Mouse (Mus musculus) T-helper 17 cell (primary cell): Measurements from ENCODE around the gene Tm2d1.
"Not testable (repeated sequence)": the region's sequence is repeated elsewhere in the genome, so short reads cannot be mapped to it uniquely, and the experiment has no call there.

Experiments used
- in situ Hi-C, 2 experiments: fragments of 300-600 bp; cut with MboI, MseI; formaldehyde crosslinking; loops; 1 replicate in 1 of 2; 2 replicates in 1 of 2; pipeline ENCODE4 v1.15.1; 2025; ENCODE audit warnings: high pct_unique_total_duplicates in 2 of 2

The Tm2d1 gene

GRCm38 (mm10) chr4:98382716-98383424 is at the start of gene Tm2d1:
Gene Tm2d1, minus strand, starts transcription at chr4:98383306.
- in situ Hi-C loops = loop anchor here in 1 of 2 experiments (25.0 kb wide), 1 partner anchor 1554 kb away; the partner anchor contains the start of genes Itgb3bp and Pgm1

- in situ Hi-C loops = no loop called here
Observed at GRCm38 (mm10) chr4:98428371-98428770, 45.3 kb upstream of the Tm2d1 start.

DNA sequence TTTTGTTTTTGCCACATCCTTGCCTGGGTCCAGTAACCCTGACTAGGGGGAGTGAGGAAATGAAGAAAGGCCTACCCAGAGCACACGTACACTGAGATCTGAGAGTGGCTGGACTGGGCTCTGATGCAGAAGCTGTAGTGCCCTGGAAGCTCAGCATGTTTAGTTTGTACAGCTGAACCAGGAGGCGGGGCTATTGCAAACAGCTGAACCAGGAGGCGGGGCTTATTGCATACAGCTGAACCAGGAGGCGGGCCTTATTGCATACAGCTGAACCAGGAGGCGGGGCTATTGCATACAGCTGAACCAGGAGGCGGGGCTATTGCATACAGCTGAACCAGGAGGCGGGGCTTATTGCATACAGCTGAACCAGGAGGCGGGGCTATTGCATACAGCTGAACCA is 32.0 kb upstream of the Tm2d1 start:
- in situ Hi-C loops = not testable (repeated sequence)

DNA sequence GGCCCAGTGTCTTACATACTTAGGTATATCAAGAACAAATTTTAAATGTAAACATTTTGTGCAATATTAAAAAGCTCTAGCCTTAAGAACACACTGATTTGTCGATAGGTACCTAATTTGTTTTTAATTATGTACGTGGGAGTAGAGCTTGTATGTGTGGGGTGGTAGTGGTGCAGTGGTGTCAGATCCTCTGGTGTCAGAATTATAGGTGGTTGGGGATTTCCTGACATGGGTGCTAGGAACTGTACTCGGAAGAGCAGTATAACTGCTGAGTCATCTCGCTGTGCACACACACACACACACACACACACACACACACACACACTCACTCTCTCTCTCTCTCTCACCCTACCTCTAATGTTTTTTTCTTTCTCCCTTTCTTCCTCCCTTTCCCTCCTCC is 25.3 kb upstream of the Tm2d1 start:
- in situ Hi-C loops = no loop called here

- in situ Hi-C loops = no loop called here
Observed at GRCm38 (mm10) chr4:98404412-98404811, 21.3 kb upstream of the Tm2d1 start.

GRCm38 (mm10) chr4:98403492-98403891 is 20.4 kb upstream of the Tm2d1 start:
- in situ Hi-C loops = no loop called here

GRCm38 (mm10) chr4:98401584-98401962 is 18.5 kb upstream of the Tm2d1 start:
- in situ Hi-C loops = no loop called here

DNA sequence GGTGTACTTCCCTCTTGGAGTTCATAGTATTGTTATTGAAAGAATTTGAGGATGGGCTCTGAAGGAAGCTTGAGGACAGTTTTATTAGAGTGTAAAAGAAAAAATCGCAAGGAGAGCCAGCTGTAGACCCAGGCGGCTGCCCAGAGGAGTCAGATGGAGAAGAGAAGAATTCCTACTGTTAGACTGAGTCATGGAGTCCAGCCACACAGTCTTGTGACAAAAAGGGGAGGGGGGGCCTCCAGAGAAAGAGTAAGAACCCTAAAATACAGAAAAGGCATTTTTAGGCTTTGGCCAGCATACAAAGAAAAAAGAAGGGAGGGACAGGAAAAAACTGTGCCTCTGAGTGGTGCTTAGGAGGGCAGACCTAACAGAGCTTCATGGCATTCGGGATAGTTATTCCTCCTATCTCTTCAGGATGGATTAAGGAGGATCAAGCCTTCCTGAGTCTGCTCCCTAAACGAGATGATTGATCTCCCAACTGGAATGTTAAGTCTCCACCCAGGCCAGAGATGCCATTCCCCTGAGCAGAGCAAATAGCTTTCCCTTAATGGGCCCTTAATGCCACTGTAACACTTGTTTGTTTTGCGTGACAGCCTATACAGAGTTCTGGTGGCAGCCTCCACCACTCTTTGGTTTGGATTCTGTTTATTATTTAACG is 17.9 kb upstream of the Tm2d1 start:
- in situ Hi-C loops = no loop called here

GRCm38 (mm10) chr4:98395690-98396437 is 12.8 kb upstream of the Tm2d1 start, which contains the start of gene Patj:
Gene Patj, plus strand, starts transcription at chr4:98395785.
- in situ Hi-C loops = loop anchor here (5.0 to 25.0 kb wide), 2 partner anchors 36 to 1541 kb away; partner anchors contain the start of genes Itgb3bp (in 1 of the 2) and Pgm1 (in 1 of the 2)

- in situ Hi-C loops = loop anchor here (5.0 to 25.0 kb wide), 2 partner anchors 37 to 1542 kb away; partner anchors contain the start of genes Itgb3bp (in 1 of the 2) and Pgm1 (in 1 of the 2)
Observed at GRCm38 (mm10) chr4:98395346-98395689, 12.2 kb upstream of the Tm2d1 start.

DNA sequence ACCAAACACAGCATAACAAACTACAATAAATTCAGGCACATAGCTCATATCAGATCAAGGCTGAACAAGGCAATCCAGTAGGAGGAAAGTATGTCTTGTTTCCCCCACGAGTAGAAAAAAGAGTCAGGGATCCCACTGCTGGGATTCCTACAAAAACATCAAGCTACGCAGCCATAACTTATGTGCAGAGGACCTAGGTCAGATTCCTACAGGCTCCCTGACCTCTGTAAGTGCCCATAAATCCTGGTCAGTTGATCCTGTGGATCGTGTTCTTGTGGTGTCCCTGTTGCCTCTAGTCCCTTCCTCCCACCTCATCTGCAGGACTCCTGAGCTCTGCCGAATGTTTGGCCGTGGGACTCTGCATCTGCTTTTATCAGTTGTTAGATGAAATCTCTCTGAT is 1.9 kb upstream of the Tm2d1 start:
- in situ Hi-C loops = loop anchor here in 1 of 2 experiments (25.0 kb wide), 1 partner anchor 1552 kb away; the partner anchor contains the start of genes Itgb3bp and Pgm1

- in situ Hi-C loops = loop anchor here in 1 of 2 experiments (25.0 kb wide), 1 partner anchor 1560 kb away; the partner anchor contains the start of genes Itgb3bp and Pgm1
Observed at GRCm38 (mm10) chr4:98376943-98377342, 6.2 kb downstream of the Tm2d1 start.

DNA sequence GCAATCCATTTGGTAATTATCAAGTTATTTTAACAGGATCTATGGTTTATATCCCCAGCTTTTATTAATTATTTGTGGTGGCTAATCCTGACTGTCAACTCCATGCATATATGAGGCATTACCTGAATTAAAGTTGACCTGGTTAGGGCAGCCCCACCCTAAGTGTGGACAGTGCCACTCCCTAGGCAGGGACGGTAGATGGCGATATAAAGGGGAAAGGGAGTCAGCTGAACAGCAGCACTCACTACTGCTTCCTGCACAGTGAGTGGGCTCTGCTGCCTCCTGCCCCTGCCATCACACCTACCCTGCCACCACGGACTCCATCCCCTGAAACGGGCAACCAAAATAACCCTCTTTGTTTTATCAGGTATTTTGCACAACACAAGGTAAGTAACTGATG is 7.7 kb downstream of the Tm2d1 start:
- in situ Hi-C loops = loop anchor here in 1 of 2 experiments (25.0 kb wide), 1 partner anchor 1562 kb away; the partner anchor contains the start of genes Itgb3bp and Pgm1

GRCm38 (mm10) chr4:98358034-98358809 is 24.9 kb downstream of the Tm2d1 start:
- in situ Hi-C loops = loop anchor here in 1 of 2 experiments (25.0 kb wide), 1 partner anchor 329 kb away; no protein-coding TSS in a partner anchor

DNA sequence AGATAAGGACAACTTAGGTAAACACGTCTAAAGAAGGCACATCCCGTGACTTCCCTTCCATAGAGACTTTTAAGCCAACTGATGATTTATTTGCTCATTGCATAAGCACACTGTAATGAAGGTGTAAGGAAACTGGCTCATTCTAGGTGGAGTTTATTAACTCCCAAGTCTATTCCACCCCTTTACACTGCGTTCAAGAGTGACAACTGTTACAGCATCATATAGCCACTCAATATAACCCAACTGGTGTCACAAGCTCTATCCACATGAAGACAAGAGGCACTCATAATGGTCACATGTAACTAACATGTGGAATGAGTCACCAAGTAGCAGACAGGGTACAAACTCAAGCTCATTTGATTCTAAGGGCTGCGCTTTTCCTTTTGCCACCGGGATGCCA is 34.5 kb downstream of the Tm2d1 start:
- in situ Hi-C loops = loop anchor here in 1 of 2 experiments (25.0 kb wide), 1 partner anchor 364 kb away; no protein-coding TSS in a partner anchor

- in situ Hi-C loops = loop anchor here in 1 of 2 experiments (25.0 kb wide), 1 partner anchor 367 kb away; no protein-coding TSS in a partner anchor
Observed at GRCm38 (mm10) chr4:98345783-98346182, 37.3 kb downstream of the Tm2d1 start.

- in situ Hi-C loops = loop anchor here in 1 of 2 experiments (25.0 kb wide), 1 partner anchor 372 kb away; no protein-coding TSS in a partner anchor
Observed at GRCm38 (mm10) chr4:98339992-98340564, 43.0 kb downstream of the Tm2d1 start.

GRCm38 (mm10) chr4:98338636-98339630 is 44.2 kb downstream of the Tm2d1 start:
- in situ Hi-C loops = loop anchor here in 1 of 2 experiments (25.0 kb wide), 1 partner anchor 373 kb away; no protein-coding TSS in a partner anchor

GRCm38 (mm10) chr4:98337197-98337596 is 45.9 kb downstream of the Tm2d1 start:
- in situ Hi-C loops = loop anchor here in 1 of 2 experiments (25.0 kb wide), 1 partner anchor 375 kb away; no protein-coding TSS in a partner anchor
